Mouse (Mus musculus): ENCODE measurements around the gene Optc. TPM values are rescaled to one million over a fixed set of nuclear protein-coding genes. Genes with fewer than 3 reads are reported as not detected.

Gene Optc
- 1.4 TPM for polyA plus RNA-seq (2014; fragmentation: Illumina TruSeq; extraction: RNeasy Lipid Tissue Mini Kit (QIAGEN cat#74804); ENCODE audit: low replicate concordance)

DNA sequence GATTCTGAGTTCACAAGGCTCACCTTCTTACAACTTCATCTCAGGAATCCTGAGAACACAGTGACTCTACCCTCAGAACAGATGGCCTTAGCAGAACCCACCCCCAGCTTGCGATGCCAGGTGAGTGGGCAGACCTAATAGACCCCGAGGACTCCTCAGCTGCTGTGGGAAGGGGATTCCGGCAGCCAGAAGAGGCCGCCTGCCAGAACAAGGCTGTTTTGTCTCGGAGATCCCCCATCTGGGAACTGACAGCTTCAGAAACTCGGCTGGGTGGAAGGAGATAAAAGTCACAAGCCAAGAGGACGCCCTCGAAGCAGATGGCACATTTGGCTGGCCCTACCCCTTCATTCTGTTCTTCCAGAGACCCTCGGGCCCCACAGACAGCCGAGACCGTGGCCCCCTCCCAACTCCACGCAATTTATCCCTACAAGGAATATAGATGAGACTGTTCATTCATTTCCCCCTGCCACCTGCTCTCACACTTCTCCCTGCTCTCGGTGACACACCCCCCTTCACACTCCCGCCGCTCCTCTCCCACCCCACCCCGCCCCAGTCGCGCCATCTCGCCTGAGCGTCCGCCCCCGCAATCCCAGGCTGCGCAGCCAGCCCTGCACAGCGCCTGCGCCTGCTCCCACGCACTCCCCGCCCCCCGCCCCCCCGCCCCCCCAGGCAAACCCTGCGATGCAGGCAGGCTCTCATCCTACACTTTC is at the start of gene Optc:
Optc (minus strand) TSS at position 51 of the 710 bp plus-strand sequence.

DNA sequence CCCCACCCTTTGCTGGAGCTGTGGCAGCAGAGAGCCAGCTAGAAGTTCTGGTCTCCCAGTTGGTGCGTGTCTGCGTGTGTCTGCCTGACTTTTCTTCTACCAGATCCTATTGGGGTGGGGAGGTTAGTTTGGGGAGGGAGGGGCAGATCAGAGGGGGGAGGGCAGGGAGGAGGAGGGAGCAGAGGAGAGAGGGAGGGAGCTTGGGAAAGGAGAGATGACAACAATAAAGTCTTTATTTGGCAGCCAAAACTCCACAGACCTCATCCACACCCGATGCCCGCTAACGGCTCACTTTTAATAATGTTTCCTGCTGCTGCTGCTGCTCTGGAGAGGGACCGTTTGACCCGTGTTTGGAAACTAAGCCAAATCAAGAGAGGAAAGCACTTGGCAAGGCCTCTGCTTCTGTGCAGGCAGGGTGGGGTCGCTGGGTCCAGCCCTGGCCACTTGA is 13.5 kb upstream of the Optc start, which contains the start of gene Prelp:
Prelp (minus strand) TSS at position 111 of the 448 bp plus-strand sequence.

Other genes with a start within 250 kb of the Optc start
- 15.4 TPM for gene Zbed6, start 247.1 kb downstream of the Optc start, polyA plus RNA-seq (2014; fragmentation: Illumina TruSeq; extraction: RNeasy Lipid Tissue Mini Kit (QIAGEN cat#74804); ENCODE audit: low replicate concordance)
- 15.7 TPM for gene Gm38394, start 246.7 kb downstream of the Optc start, polyA plus RNA-seq (2014; fragmentation: Illumina TruSeq; extraction: RNeasy Lipid Tissue Mini Kit (QIAGEN cat#74804); ENCODE audit: low replicate concordance)
- 3.4 TPM for gene Lax1, start 217.9 kb downstream of the Optc start, polyA plus RNA-seq (2014; fragmentation: Illumina TruSeq; extraction: RNeasy Lipid Tissue Mini Kit (QIAGEN cat#74804); ENCODE audit: low replicate concordance)
- gene Atp2b4, start 107.0 kb downstream of the Optc start, polyA plus RNA-seq (2014; fragmentation: Illumina TruSeq; extraction: RNeasy Lipid Tissue Mini Kit (QIAGEN cat#74804); ENCODE audit: low replicate concordance): 13.8 TPM
- 3.3 TPM for gene Prelp, start 13.4 kb upstream of the Optc start, polyA plus RNA-seq (2014; fragmentation: Illumina TruSeq; extraction: RNeasy Lipid Tissue Mini Kit (QIAGEN cat#74804); ENCODE audit: low replicate concordance)
- gene Fmod, start 129.3 kb upstream of the Optc start, polyA plus RNA-seq (2014; fragmentation: Illumina TruSeq; extraction: RNeasy Lipid Tissue Mini Kit (QIAGEN cat#74804); ENCODE audit: low replicate concordance): not detected
- 28.3 TPM for gene Btg2, start 171.1 kb upstream of the Optc start, polyA plus RNA-seq (2014; fragmentation: Illumina TruSeq; extraction: RNeasy Lipid Tissue Mini Kit (QIAGEN cat#74804); ENCODE audit: low replicate concordance)
- gene Chit1, start 203.2 kb upstream of the Optc start, polyA plus RNA-seq (2014; fragmentation: Illumina TruSeq; extraction: RNeasy Lipid Tissue Mini Kit (QIAGEN cat#74804); ENCODE audit: low replicate concordance): not detected

Measured in small intestine, adult 10 weeks (tissue).